Comparison of ENCODE assay signal across 8 mouse cellular contexts in the genomic region with DNA sequence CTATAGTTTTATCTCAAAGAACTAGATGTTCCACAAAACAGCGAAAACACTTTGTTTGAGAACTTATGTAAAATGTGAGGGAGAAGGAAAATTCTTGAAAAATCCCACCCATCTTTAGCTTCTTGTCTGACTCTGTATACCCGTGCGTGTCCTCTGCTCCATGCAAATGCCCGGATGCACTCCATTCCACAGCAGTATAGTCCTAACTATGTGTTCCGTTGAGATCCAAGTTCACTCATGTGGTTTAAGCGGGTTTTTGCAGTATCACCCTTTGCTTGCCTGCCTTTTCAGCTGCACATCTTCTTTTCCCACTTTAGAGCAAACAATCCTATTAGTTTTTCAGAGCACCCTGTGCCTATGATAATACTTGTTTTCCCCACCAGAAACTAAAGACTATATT. TPM values are rescaled to one million over a fixed set of nuclear protein-coding genes. Genes with fewer than 3 reads are reported as not detected.
DNase-seq lines count a peak whose midpoint lies in the region; ATAC-seq and TF ChIP-seq lines count a peak whose summit lies in the region.

No protein-coding gene starts in this region.

- no peak for TF ChIP-seq POLR2A in cerebellum, adult 2 months (IDR thresholded peaks at IDR 0.05; ENCODE audit: borderline replicate concordance, insufficient read depth, low read length)

- H3K27ac ChIP-seq in cerebellum, adult 2 months (ENCODE audit: insufficient read depth, low read length) = no peak overlapping the region
- H3K27ac ChIP-seq in forebrain, embryonic 10.5 days = 0 out of 2 replicates have a peak overlapping the region, but pooled peaks have one; percentile 95
- H3K27ac ChIP-seq in limb, embryonic 15.5 days = no peak overlapping the region; the same call in 1 of the 2 replicates

- H3K4me1 ChIP-seq in cerebellum, adult 2 months (ENCODE audit: control insufficient read depth, insufficient read depth, low read length) = peaks cover 3% of the 10 kb centered on the region
- H3K4me1 ChIP-seq in forebrain, embryonic 10.5 days = peaks cover 18% of the 10 kb centered on the region
- H3K4me1 ChIP-seq in limb, embryonic 15.5 days = peaks cover 13% of the 10 kb centered on the region

- DNase-seq in cerebellum, adult 2 months = no peak
- no peak for DNase-seq in cerebellum, postnatal 25 days
- DNase-seq in 3T3-L1 (ENCODE audit: low read depth, low spot score) = peak; percentile 60
- DNase-seq in forebrain, embryonic 10.5 days (ENCODE audit: extremely low spot score, low spot score) = no peak
- no peak for DNase-seq in layer of hippocampus, adult 9-10 months (ENCODE audit: low spot score)
- DNase-seq in urinary bladder, postnatal 14 days (ENCODE audit: low spot score) = no peak

- WGBS in cerebellum, adult 2 months = 49% methylated on average over 6 of the region's 6 CpGs
- 73% methylated on average over 6 of the region's 6 CpGs for WGBS in forebrain, embryonic 10.5 days
- 56% methylated on average over 6 of the region's 6 CpGs for WGBS in limb, embryonic 15.5 days

- H3K4me3 ChIP-seq in cerebellum, adult 2 months (replicated peaks; ENCODE audit: insufficient read depth, low read depth, low read length) = peak overlapping the region; percentile 30
- H3K4me3 ChIP-seq in forebrain, embryonic 10.5 days = peak overlapping the region; percentile 94
- H3K4me3 ChIP-seq in limb, embryonic 15.5 days = peak overlapping the region; percentile 64

- peak overlapping the region; percentile 23; the same call in 1 of the 2 replicates for H3K9ac ChIP-seq in limb, embryonic 15.5 days

- no peak for TF ChIP-seq CTCF in cerebellum, adult 2 months (IDR thresholded peaks at IDR 0.05; ENCODE audit: borderline replicate concordance, insufficient read depth, low read depth, low read length)

- no peak for ATAC-seq in limb, embryonic 15.5 days (ENCODE audit: insufficient number of reproducible peaks, low FRiP score, low TSS enrichment, low read depth)
- ATAC-seq in CD4-positive, CD25-positive, alpha-beta regulatory T cell, adult 4 months = no peak

- H3K27me3 ChIP-seq in cerebellum, adult 2 months (ENCODE audit: control insufficient read depth, insufficient read depth, low read length) = no peaks in the 10 kb centered on the region
- no peaks in the 10 kb centered on the region for H3K27me3 ChIP-seq in forebrain, embryonic 10.5 days (ENCODE audit: poor library complexity, severe bottlenecking)
- no peaks in the 10 kb centered on the region for H3K27me3 ChIP-seq in limb, embryonic 15.5 days

- peaks cover 42% of the 10 kb centered on the region for H3K36me3 ChIP-seq in forebrain, embryonic 10.5 days (replicated peaks)
- peaks cover 23% of the 10 kb centered on the region for H3K36me3 ChIP-seq in limb, embryonic 15.5 days

- no peaks in the 10 kb centered on the region for H3K9me3 ChIP-seq in forebrain, embryonic 10.5 days
- no peaks in the 10 kb centered on the region for H3K9me3 ChIP-seq in limb, embryonic 15.5 days

- H3K4me2 ChIP-seq in limb, embryonic 15.5 days = peak overlapping the region; percentile 55

RNA-seq across cellular contexts. Expression of a gene that starts 1.1 kb away (rescaled TPM):
- polyA plus RNA-seq in cerebellum, adult 2 months (2012; rRNA removed) = 7.3 and 7.5 TPM in 2 replicates
- 33.9 and 35.6 TPM in 2 replicates for polyA plus RNA-seq in forebrain, embryonic 10.5 days (2016; fragmentation: Nextera tagmentation; extraction: Ambion mirVana)
- polyA plus RNA-seq in limb, embryonic 15.5 days (2015; fragmentation: Nextera tagmentation; extraction: Ambion mirVana) = 24.3 and 24.7 TPM in 2 replicates
- 10 to 100 TPM; 34.7 to 40.1 TPM for polyA plus RNA-seq in CD4-positive, CD25-positive, alpha-beta regulatory T cell, adult 4 months (2017; shearing (Covaris generic))

RNA-seq across cellular contexts. Expression of a gene that starts 7.0 kb away (rescaled TPM):
- polyA plus RNA-seq in cerebellum, adult 2 months (2012; rRNA removed) = 122 and 134 TPM in 2 replicates
- polyA plus RNA-seq in forebrain, embryonic 10.5 days (2016; fragmentation: Nextera tagmentation; extraction: Ambion mirVana) = 330 and 358 TPM in 2 replicates
- polyA plus RNA-seq in limb, embryonic 15.5 days (2015; fragmentation: Nextera tagmentation; extraction: Ambion mirVana) = 220 and 225 TPM in 2 replicates
- polyA plus RNA-seq in CD4-positive, CD25-positive, alpha-beta regulatory T cell, adult 4 months (2017; shearing (Covaris generic)) = 100 to 1,000 TPM; 279 to 285 TPM

RNA-seq across cellular contexts. Expression of a gene that starts 11.6 kb away (rescaled TPM):
- polyA plus RNA-seq in cerebellum, adult 2 months (2012; rRNA removed) = 25.4 and 26.7 TPM in 2 replicates
- polyA plus RNA-seq in forebrain, embryonic 10.5 days (2016; fragmentation: Nextera tagmentation; extraction: Ambion mirVana) = 28.7 and 29.2 TPM in 2 replicates
- polyA plus RNA-seq in limb, embryonic 15.5 days (2015; fragmentation: Nextera tagmentation; extraction: Ambion mirVana) = 36.1 and 36.9 TPM in 2 replicates
- polyA plus RNA-seq in CD4-positive, CD25-positive, alpha-beta regulatory T cell, adult 4 months (2017; shearing (Covaris generic)) = 10 to 100 TPM; 58.4 to 84.5 TPM

Comparison
In these comparisons a context has a peak if more than half of its experiments do, and no peak if none do; other contexts are left out.
1. H3K4me3 ChIP-seq: peak in every context shown above with its lines; median percentile 94 in forebrain, embryonic 10.5 days; 64 in limb, embryonic 15.5 days; 30 in cerebellum, adult 2 months.